Mouse (Mus musculus) liver, embryonic 11.5 days (tissue): ENCODE results near the gene Pitpna. TPM values are rescaled to one million over a fixed set of nuclear protein-coding genes. Genes with fewer than 3 reads are reported as not detected.
A peak's percentile ranks its signal among the peaks of the same experiment; 100 is the strongest.

ENCODE experiments used
- ATAC-seq: fragments of 200-750 bp; cut with Nextera tagmentation; replicated peaks from 2 replicates; pipeline ENCODE4 v1.8.0; 2017; ENCODE audit warnings: moderate number of reproducible peaks, mild to moderate bottlenecking, moderate TSS enrichment, moderate library complexity; ENCODE audit not compliant: low FRiP score
- DNase-seq: peaks from one replicate; pipeline ENCODE4 v3.0.0-alpha.2; 2017; ENCODE audit warnings: low spot score
- H3K27ac ChIP-seq: fragments of 300-500 bp; sonication (generic); 2 replicates; pipeline ENCODE4 v1.5.1; 2014; ENCODE audit warnings: mild to moderate bottlenecking, low read depth, low read length, control low read depth
- H3K27me3 ChIP-seq: fragments of 300-500 bp; sonication (generic); replicated peaks from 2 replicates; pipeline ENCODE4 v1.6.1; 2014; ENCODE audit warnings: low read length, mixed read lengths; ENCODE audit not compliant: control insufficient read depth, insufficient read depth
- H3K36me3 ChIP-seq: fragments of 300-500 bp; sonication (generic); 2 replicates; pipeline ENCODE4 v1.6.1; 2014; ENCODE audit warnings: mild to moderate bottlenecking, low read length, moderate library complexity, mixed read lengths; ENCODE audit not compliant: control insufficient read depth, insufficient read depth
- H3K4me1 ChIP-seq: fragments of 300-500 bp; sonication (generic); replicated peaks from 2 replicates; pipeline ENCODE4 v1.6.1; 2014; ENCODE audit warnings: low read length, mixed read lengths; ENCODE audit not compliant: control insufficient read depth, insufficient read depth
- H3K4me2 ChIP-seq: fragments of 300-500 bp; sonication (generic); 2 replicates; pipeline ENCODE4 v1.6.1; 2014; ENCODE audit warnings: mild to moderate bottlenecking, control low read depth, moderate library complexity
- H3K4me3 ChIP-seq: fragments of 300-500 bp; sonication (generic); 2 replicates; pipeline ENCODE4 v1.5.1; 2014; ENCODE audit warnings: low read depth, low read length, control low read depth
- H3K9ac ChIP-seq: fragments of 300-500 bp; sonication (generic); 2 replicates; pipeline ENCODE4 v1.6.1; 2014; ENCODE audit warnings: low read depth, low read length, control low read depth
- H3K9me3 ChIP-seq: fragments of 300-500 bp; sonication (generic); 2 replicates; pipeline ENCODE4 v1.6.1; 2016; ENCODE audit warnings: low read length, inconsistent platforms, mixed read lengths; ENCODE audit not compliant: control insufficient read depth
- WGBS: fragments of 180-500 bp; shearing (Covaris S2); extraction: QIAGEN DNeasy Blood & Tissue Kit; methylation state at CpG from one replicate; pipeline ENCODE4 v1.1.7; 2014; 5-methylcytosine and 5-hydroxymethylcytosine counted together
- polyA plus RNA-seq: library from polyadenylated mRNA; unstranded; fragments of >200 nt; fragmentation: Nextera tagmentation; extraction: Ambion mirVana; gene quantifications from 2 replicates; pipeline ENCODE4 v1.2.1, GENCODE M21; 2014

The Pitpna gene
- polyA plus RNA-seq, 1 experiment from 2014 or later = 63.2 TPM

GRCm38 (mm10) chr11:75649155-75649561 is 61.3 kb downstream of the Pitpna start:
- H3K9me3 ChIP-seq = no peaks in the 10 kb centered on the region
- H3K27me3 ChIP-seq = no peaks in the 10 kb centered on the region
- peak overlapping the region; percentile 77 for H3K27ac ChIP-seq
- H3K4me1 ChIP-seq = peaks cover 30% of the 10 kb centered on the region
- H3K9ac ChIP-seq = no peak overlapping the region
- no peaks in the 10 kb centered on the region for H3K36me3 ChIP-seq
- peak overlapping the region; percentile 32 for H3K4me2 ChIP-seq
- H3K4me3 ChIP-seq = no peak overlapping the region
- peak; percentile 38 for DNase-seq
- ATAC-seq = 0 out of 2 replicates have a peak, but pooled peaks have one; percentile 15
- 35% methylated on average over 4 of the region's 4 CpGs for WGBS

GRCm38 (mm10) chr11:75650311-75650710 is 62.4 kb downstream of the Pitpna start, which contains the start of gene Myo1c:
Myo1c (plus strand) TSS chr11:75650504.
- no peak for DNase-seq
- Histone ChIP-seq H3K4me3 (peak within 1 kb of the TSS; percentile 79), H3K4me1 (peaks cover 39% of the 10 kb centered on the region)

GRCm38 (mm10) chr11:75650958-75651425 is 63.1 kb downstream of the Pitpna start:
- H3K4me3 ChIP-seq = peak overlapping the region; percentile 79
- ATAC-seq (no peak), DNase-seq (peak; percentile 42)
- 23% methylated on average over 13 of the region's 13 CpGs for WGBS
- H3K27me3 ChIP-seq = no peaks in the 10 kb centered on the region
- H3K9ac ChIP-seq = peak overlapping the region; percentile 94
- H3K9me3 ChIP-seq = no peaks in the 10 kb centered on the region
- peaks cover 42% of the 10 kb centered on the region for H3K4me1 ChIP-seq
- H3K4me2 ChIP-seq = peak overlapping the region; percentile 77
- no peaks in the 10 kb centered on the region for H3K36me3 ChIP-seq
- H3K27ac ChIP-seq = peak overlapping the region; percentile 52; the same call in 1 of the 2 replicates

More at GRCm38 (mm10) chr11:75650311-75650710, 62.4 kb downstream of the Pitpna start, which contains the start of gene Myo1c:
- 58% methylated on average over 7 of the region's 7 CpGs for WGBS
- no peaks in the 10 kb centered on the region for H3K9me3 ChIP-seq
- H3K36me3 ChIP-seq = no peaks in the 10 kb centered on the region
- H3K9ac ChIP-seq = peak within 1 kb of the TSS; percentile 94
- ATAC-seq = no peak
- peak within 1 kb of the TSS; percentile 77 for H3K4me2 ChIP-seq
- no peaks in the 10 kb centered on the region for H3K27me3 ChIP-seq
- H3K27ac ChIP-seq = peak within 1 kb of the TSS; percentile 77; the same call in 1 of the 2 replicates

GRCm38 (mm10) chr11:75651426-75652221 is 63.7 kb downstream of the Pitpna start:
- H3K9ac ChIP-seq = peak overlapping the region; percentile 94
- H3K4me3 ChIP-seq = peak overlapping the region; percentile 79
- H3K27ac ChIP-seq = peak overlapping the region; percentile 89
- H3K36me3 ChIP-seq = no peaks in the 10 kb centered on the region
- H3K4me1 ChIP-seq = peaks cover 47% of the 10 kb centered on the region
- WGBS = under 1% methylated on average over 54 of the region's 54 CpGs
- H3K4me2 ChIP-seq = peak overlapping the region; percentile 77
- no peaks in the 10 kb centered on the region for H3K9me3 ChIP-seq
- no peaks in the 10 kb centered on the region for H3K27me3 ChIP-seq
- DNase-seq (peak; percentile 83), ATAC-seq (peak; percentile 79)

- Histone ChIP-seq H3K9ac (peak overlapping the region; percentile 94), H3K27me3 (no peaks in the 10 kb centered on the region), H3K27ac (peak overlapping the region; percentile 89), H3K36me3 (no peaks in the 10 kb centered on the region), H3K4me1 (peaks cover 52% of the 10 kb centered on the region), H3K4me3 (peak overlapping the region; percentile 79), H3K9me3 (no peaks in the 10 kb centered on the region), H3K4me2 (peak overlapping the region; percentile 77)
- ATAC-seq (no peak), DNase-seq (no peak)
- 24% methylated on average over 20 of the region's 20 CpGs for WGBS
Measured at GRCm38 (mm10) chr11:75652222-75652941, 64.5 kb downstream of the Pitpna start.

- Histone ChIP-seq H3K9ac (peak overlapping the region; percentile 44), H3K4me3 (peak overlapping the region; percentile 79), H3K9me3 (no peaks in the 10 kb centered on the region), H3K27me3 (no peaks in the 10 kb centered on the region), H3K4me1 (peaks cover 52% of the 10 kb centered on the region), H3K4me2 (peak overlapping the region; percentile 77), H3K27ac (peak overlapping the region; percentile 94), H3K36me3 (peaks cover 5% of the 10 kb centered on the region; the same call in 1 of the 2 replicates)
- DNase-seq (peak; percentile 53), ATAC-seq (no peak)
- WGBS = 23% methylated on average over 14 of the region's 14 CpGs
Measured at GRCm38 (mm10) chr11:75652942-75653684, 65.2 kb downstream of the Pitpna start.

- Histone ChIP-seq H3K27me3 (no peaks in the 10 kb centered on the region), H3K27ac (peak overlapping the region; percentile 94), H3K9ac (peak overlapping the region; percentile 44), H3K4me2 (peak overlapping the region; percentile 77), H3K9me3 (no peaks in the 10 kb centered on the region), H3K4me1 (peaks cover 48% of the 10 kb centered on the region), H3K36me3 (peaks cover 10% of the 10 kb centered on the region; the same call in 1 of the 2 replicates), H3K4me3 (peak overlapping the region; percentile 76)
- 1% methylated on average over 30 of the region's 45 CpGs for WGBS
- ATAC-seq = peak; percentile 74
- DNase-seq = peak; percentile 86
Measured at GRCm38 (mm10) chr11:75653781-75654470, 66.0 kb downstream of the Pitpna start.
